Mouse (Mus musculus) intestine, embryonic 16.5 days (tissue): ENCODE results near the gene Mn1. TPM values are rescaled to one million over a fixed set of nuclear protein-coding genes. Genes with fewer than 3 reads are reported as not detected.

Experiments used
- ATAC-seq: fragments of 200-750 bp; cut with Nextera tagmentation; 2 replicates; pipeline ENCODE4 v1.8.0; 2017; ENCODE audit warnings: moderate TSS enrichment, moderate library complexity
- H3K27ac ChIP-seq: fragments of 300-500 bp; sonication (generic); 2 replicates; pipeline ENCODE4 v1.5.1; 2014; ENCODE audit warnings: mild to moderate bottlenecking, low read length
- H3K27me3 ChIP-seq: fragments of 300-500 bp; sonication (generic); replicated peaks from 2 replicates; pipeline ENCODE4 v1.6.1; 2014; ENCODE audit warnings: low read length, control low read depth, mixed read lengths; ENCODE audit not compliant: control insufficient read depth, insufficient read depth
- H3K36me3 ChIP-seq: fragments of 300-500 bp; sonication (generic); 2 replicates; pipeline ENCODE4 v1.6.1; 2014; ENCODE audit warnings: low read length, control low read depth; ENCODE audit not compliant: control insufficient read depth, insufficient read depth
- H3K4me1 ChIP-seq: fragments of 300-500 bp; sonication (generic); 2 replicates; pipeline ENCODE4 v1.6.1; 2014; ENCODE audit warnings: low read length, control low read depth, mixed read lengths; ENCODE audit not compliant: control insufficient read depth, insufficient read depth
- H3K4me2 ChIP-seq: fragments of 300-500 bp; sonication (generic); 2 replicates; pipeline ENCODE4 v1.6.1; 2014; ENCODE audit warnings: low read depth, low read length, control low read depth
- H3K4me3 ChIP-seq: fragments of 300-500 bp; sonication (generic); 2 replicates; pipeline ENCODE4 v1.5.1; 2014; ENCODE audit warnings: mild to moderate bottlenecking, low read length
- H3K9ac ChIP-seq: fragments of 300-500 bp; sonication (generic); 2 replicates; pipeline ENCODE4 v1.6.1; 2014; ENCODE audit warnings: low read depth, low read length
- H3K9me3 ChIP-seq: fragments of 300-500 bp; sonication (generic); 2 replicates; pipeline ENCODE4 v1.6.1; 2016; ENCODE audit warnings: low read length, control low read depth; ENCODE audit not compliant: control insufficient read depth
- WGBS: fragments of 180-500 bp; shearing (Covaris S2); extraction: QIAGEN DNeasy Blood & Tissue Kit; methylation state at CpG from one replicate; pipeline ENCODE4 v1.1.7; 2014; 5-methylcytosine and 5-hydroxymethylcytosine counted together
- polyA plus RNA-seq: library from polyadenylated mRNA; unstranded; fragments of >200 nt; fragmentation: Nextera tagmentation; extraction: Ambion mirVana; gene quantifications from 2 replicates; pipeline ENCODE4 v1.2.1, GENCODE M21; 2015

The Mn1 gene
- polyA plus RNA-seq, 1 experiment from 2014 or later, result 7.4 TPM

GRCm38 (mm10) chr5:111485907-111486306 is 68.7 kb downstream of the Mn1 start:
- Histone ChIP-seq H3K9me3 (no peaks in the 10 kb centered on the region), H3K4me2 (no peak overlapping the region), H3K4me1 (no peaks in the 10 kb centered on the region), H3K9ac (no peak overlapping the region), H3K27ac (no peak overlapping the region), H3K36me3 (no peaks in the 10 kb centered on the region), H3K4me3 (no peak overlapping the region), H3K27me3 (no peaks in the 10 kb centered on the region)
- 58% methylated on average over 4 of the region's 4 CpGs for WGBS
- ATAC-seq, result peak; percentile 50; the same call in 1 of the 2 replicates

GRCm38 (mm10) chr5:111489022-111489616 is 72.0 kb downstream of the Mn1 start:
- no peaks in the 10 kb centered on the region for H3K27me3 ChIP-seq
- H3K9me3 ChIP-seq, result no peaks in the 10 kb centered on the region
- 0 out of 2 replicates have a peak, but pooled peaks have one; percentile 21 for ATAC-seq
- H3K4me2 ChIP-seq, result no peak overlapping the region
- H3K36me3 ChIP-seq, result no peaks in the 10 kb centered on the region
- H3K4me1 ChIP-seq, result no peaks in the 10 kb centered on the region
- WGBS, result 57% methylated on average over 7 of the region's 7 CpGs
- no peak overlapping the region for H3K9ac ChIP-seq
- H3K4me3 ChIP-seq, result no peak overlapping the region
- H3K27ac ChIP-seq, result no peak overlapping the region

- Histone ChIP-seq H3K9ac (no peak overlapping the region), H3K4me2 (no peak overlapping the region), H3K36me3 (no peaks in the 10 kb centered on the region), H3K27ac (no peak overlapping the region), H3K27me3 (no peaks in the 10 kb centered on the region), H3K4me3 (no peak overlapping the region), H3K9me3 (no peaks in the 10 kb centered on the region), H3K4me1 (no peaks in the 10 kb centered on the region)
- no peak for ATAC-seq
- 68% methylated on average over 4 of the region's 4 CpGs for WGBS
These were observed 73.4 kb downstream of the Mn1 start for GRCm38 (mm10) chr5:111490599-111490998.

DNA sequence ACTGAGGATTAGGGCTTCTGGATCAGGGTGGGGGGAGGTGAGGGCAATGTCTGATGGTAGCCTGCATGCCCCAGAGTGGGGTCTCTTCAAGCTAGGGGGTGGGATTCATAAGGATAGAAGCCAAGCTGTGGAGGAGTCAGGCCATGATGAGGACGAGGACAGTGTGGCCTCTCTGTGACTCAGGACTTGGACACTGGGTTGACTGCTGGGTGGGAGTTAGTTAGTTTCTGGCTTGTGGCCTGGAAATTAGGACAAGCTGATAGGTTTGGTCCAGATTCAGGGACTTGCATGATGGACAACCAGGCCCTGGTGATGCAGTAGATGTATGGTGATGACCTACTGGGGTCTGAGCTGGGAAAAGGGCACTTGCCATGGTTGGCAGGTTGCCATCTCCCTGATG is 74.3 kb downstream of the Mn1 start:
- Histone ChIP-seq H3K27ac (no peak overlapping the region), H3K4me3 (no peak overlapping the region), H3K27me3 (no peaks in the 10 kb centered on the region), H3K4me1 (no peaks in the 10 kb centered on the region), H3K4me2 (no peak overlapping the region), H3K9me3 (no peaks in the 10 kb centered on the region), H3K9ac (no peak overlapping the region), H3K36me3 (no peaks in the 10 kb centered on the region)
- 82% methylated on average over 1 of the region's 1 CpGs for WGBS
- ATAC-seq, result no peak

GRCm38 (mm10) chr5:111500036-111500435 is 82.9 kb downstream of the Mn1 start:
- Histone ChIP-seq H3K4me2 (no peak overlapping the region), H3K27me3 (no peaks in the 10 kb centered on the region), H3K36me3 (no peaks in the 10 kb centered on the region), H3K9me3 (no peaks in the 10 kb centered on the region), H3K27ac (no peak overlapping the region), H3K9ac (no peak overlapping the region), H3K4me3 (no peak overlapping the region), H3K4me1 (no peaks in the 10 kb centered on the region)
- WGBS, result 84% methylated on average over 3 of the region's 3 CpGs
- no peak for ATAC-seq

GRCm38 (mm10) chr5:111501691-111502441 is 84.7 kb downstream of the Mn1 start:
- Histone ChIP-seq H3K9ac (no peak overlapping the region), H3K9me3 (no peaks in the 10 kb centered on the region), H3K27me3 (no peaks in the 10 kb centered on the region), H3K36me3 (no peaks in the 10 kb centered on the region), H3K4me2 (no peak overlapping the region), H3K27ac (no peak overlapping the region), H3K4me1 (peaks cover 11% of the 10 kb centered on the region), H3K4me3 (no peak overlapping the region)
- WGBS, result 52% methylated on average over 13 of the region's 13 CpGs
- no peak for ATAC-seq

DNA sequence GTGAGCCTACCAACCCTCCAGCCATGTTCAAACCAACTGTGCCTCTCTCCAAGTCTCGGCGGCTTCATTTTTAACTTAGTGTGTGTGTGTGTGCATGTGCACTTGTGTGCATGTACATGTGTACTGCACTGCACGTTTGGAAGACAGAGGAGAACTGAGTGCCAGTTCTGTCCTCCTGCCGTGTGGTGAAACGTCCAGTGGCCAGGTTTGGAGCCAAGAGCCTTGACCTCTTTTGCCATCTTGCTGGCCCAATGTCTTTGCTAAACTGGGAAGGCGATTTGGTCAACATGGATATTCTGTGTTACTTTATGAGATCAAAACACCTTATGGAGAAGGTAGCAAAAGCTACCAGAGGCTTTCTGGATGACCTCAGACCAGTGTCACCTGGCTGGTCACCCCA is 88.1 kb downstream of the Mn1 start:
- no peak overlapping the region for H3K9ac ChIP-seq
- ATAC-seq, result no peak
- no peaks in the 10 kb centered on the region for H3K9me3 ChIP-seq
- H3K4me2 ChIP-seq, result no peak overlapping the region
- 93% methylated on average over 6 of the region's 6 CpGs for WGBS
- H3K36me3 ChIP-seq, result no peaks in the 10 kb centered on the region
- H3K27ac ChIP-seq, result no peak overlapping the region
- H3K4me3 ChIP-seq, result no peak overlapping the region
- peaks cover 27% of the 10 kb centered on the region for H3K4me1 ChIP-seq
- no peaks in the 10 kb centered on the region for H3K27me3 ChIP-seq

- H3K4me2 ChIP-seq, result no peak overlapping the region
- no peak overlapping the region for H3K27ac ChIP-seq
- 85% methylated on average over 6 of the region's 6 CpGs for WGBS
- ATAC-seq, result no peak
- H3K4me3 ChIP-seq, result no peak overlapping the region
- H3K36me3 ChIP-seq, result no peaks in the 10 kb centered on the region
- peaks cover 27% of the 10 kb centered on the region for H3K4me1 ChIP-seq
- H3K27me3 ChIP-seq, result no peaks in the 10 kb centered on the region
- no peak overlapping the region for H3K9ac ChIP-seq
- no peaks in the 10 kb centered on the region for H3K9me3 ChIP-seq
These were observed 88.7 kb downstream of the Mn1 start for GRCm38 (mm10) chr5:111505824-111506223.

DNA sequence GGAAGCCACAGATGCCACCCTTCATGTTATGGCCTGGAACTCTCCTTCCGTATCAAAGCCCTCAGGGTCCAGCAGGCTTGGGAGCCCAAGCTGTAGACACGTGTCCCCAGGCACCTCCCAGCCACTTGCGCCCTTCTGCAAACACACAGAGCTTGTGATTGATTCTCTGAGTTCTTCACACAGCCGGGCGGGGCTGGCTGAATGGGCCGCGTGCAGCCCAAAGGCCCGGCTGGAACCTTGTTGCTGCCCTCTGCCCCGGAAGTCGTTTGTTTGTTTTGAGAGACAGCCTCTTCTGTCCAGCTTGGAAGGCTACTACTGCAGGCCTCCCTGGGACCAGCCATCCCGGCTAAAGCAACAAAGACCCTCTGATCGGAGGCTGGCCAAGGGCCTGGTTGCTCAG is 89.2 kb downstream of the Mn1 start:
- Histone ChIP-seq H3K4me3 (no peak overlapping the region), H3K9ac (no peak overlapping the region), H3K27ac (peak overlapping the region; percentile 36; the same call in 1 of the 2 replicates), H3K27me3 (no peaks in the 10 kb centered on the region), H3K9me3 (no peaks in the 10 kb centered on the region), H3K4me2 (no peak overlapping the region; the same call in 1 of the 2 replicates), H3K36me3 (no peaks in the 10 kb centered on the region), H3K4me1 (peaks cover 27% of the 10 kb centered on the region)
- WGBS, result 17% methylated on average over 12 of the region's 12 CpGs
- peak; percentile 68 for ATAC-seq
